Mouse (Mus musculus): ENCODE measurements around the gene Chst3. TPM values are rescaled to one million over a fixed set of nuclear protein-coding genes. Genes with fewer than 3 reads are reported as not detected.
"Not testable (repeated sequence)": the region's sequence is repeated elsewhere in the genome, so short reads cannot be mapped to it uniquely, and the experiment has no call there.

Gene Chst3
- total and polyA plus RNA-seq, 3 experiments, result 4.4 to 12.2 (median 7.5) TPM

- in situ Hi-C loops (cut with MboI; ENCODE audit: low pct_ligation_motif_present, low pct_unique_long_range_greater_than_20kb, low sequenced_read_pairs) (loop anchor here (5.0 kb wide), 1 partner anchor 35 kb away; no protein-coding TSS in a partner anchor), dilution Hi-C loops (cut with MboI; ENCODE audit: extremely low pct_ligation_motif_present, extremely low pct_unique_long_range_greater_than_20kb, low sequenced_read_pairs) (no loop called here)
- Histone ChIP-seq H3K4me1 (ENCODE audit: control insufficient read depth in 1 of 2, insufficient read depth in 2 of 2) (peaks cover 10 to 25% of the 10 kb centered on the region in 2 experiments), H3K4me2 (ENCODE audit: insufficient read depth, low read depth, poor library complexity, severe bottlenecking) (peak overlapping the region; percentile 3; the same call in 1 of the 2 replicates), H3K27me3 (replicated peaks) (no peaks in the 10 kb centered on the region), H3K9me3 (replicated peaks; ENCODE audit: low read length) (no peaks in the 10 kb centered on the region), H3K9ac (ENCODE audit: insufficient read depth, low read depth) (no peak overlapping the region), H3K79me2 (replicated peaks; ENCODE audit: control insufficient read depth, extremely low read depth, insufficient read depth, poor library complexity, severe bottlenecking) (no peaks in the 10 kb centered on the region), H3K27ac (ENCODE audit: insufficient read depth, low read depth) (peak overlapping the region; percentile 33), H3K4me3 (replicated peaks in 1 of 3; ENCODE audit: low read depth in 2 of 3, low read length in 2 of 3, poor library complexity in 1 of 3) (peak overlapping the region in 1 of 3 experiments; percentile 15), H3K36me3 (replicated peaks in 1 of 2; ENCODE audit: control insufficient read depth in 1 of 2, insufficient read depth in 1 of 2, low read length in 1 of 2) (no peaks in the 10 kb centered on the region)
- no peak for DNase-seq (ENCODE audit: extremely low read depth)
- no peak for TF ChIP-seq NELFE (IDR thresholded peaks at IDR 0.05; ENCODE audit: low read depth, low read length)
- TF ChIP-seq ELF1 (IDR thresholded peaks at IDR 0.05; ENCODE audit: low read depth, low read length), result 0 out of 2 replicates have a peak, but pooled peaks have one; percentile 15
Observed at GRCm38 (mm10) chr10:60252187-60252586, 33.1 kb upstream of the Chst3 start.

DNA sequence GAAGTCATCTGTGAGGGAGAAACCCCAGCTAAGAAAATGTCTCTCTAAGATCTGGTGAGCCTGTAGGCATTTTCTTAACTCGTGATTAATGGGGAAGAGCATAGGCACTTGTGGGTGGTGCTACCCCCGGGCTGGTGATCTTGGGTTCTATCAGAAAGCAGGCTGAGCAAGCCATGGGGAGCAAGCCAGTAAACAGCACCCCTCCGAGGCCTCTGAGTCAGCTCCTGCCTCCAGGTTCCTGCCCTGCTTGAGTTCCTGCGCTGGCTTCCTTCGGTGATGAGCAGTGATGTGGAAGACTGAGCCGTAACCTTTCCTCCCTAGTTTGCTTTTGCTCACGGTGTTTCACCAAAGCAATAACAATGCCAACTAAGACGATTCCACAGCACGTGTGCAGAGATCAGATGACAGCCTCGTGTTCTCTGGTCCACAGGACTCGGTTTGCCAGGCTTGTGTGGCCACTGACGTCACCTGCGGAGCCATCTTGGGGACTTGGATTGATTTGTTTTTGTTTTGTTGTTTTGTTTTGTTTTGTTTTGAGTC, 31.4 kb upstream of the Chst3 start:
- no peaks in the 10 kb centered on the region for H3K9me3 ChIP-seq (replicated peaks; ENCODE audit: low read length)
- no peaks in the 10 kb centered on the region for H3K27me3 ChIP-seq (replicated peaks)
- DNase-seq (ENCODE audit: extremely low read depth), result no peak
- peaks cover 18 to 41% of the 10 kb centered on the region in 2 experiments for H3K4me1 ChIP-seq (ENCODE audit: control insufficient read depth in 1 of 2, insufficient read depth in 2 of 2)
- dilution Hi-C loops (cut with MboI; ENCODE audit: extremely low pct_ligation_motif_present, extremely low pct_unique_long_range_greater_than_20kb, low sequenced_read_pairs) (no loop called here), in situ Hi-C loops (cut with MboI; ENCODE audit: low pct_ligation_motif_present, low pct_unique_long_range_greater_than_20kb, low sequenced_read_pairs) (loop anchor here (5.0 kb wide), 1 partner anchor 37 kb away; no protein-coding TSS in a partner anchor)
- H3K4me2 ChIP-seq (ENCODE audit: insufficient read depth, low read depth, poor library complexity, severe bottlenecking), result no peak overlapping the region
- no peak for TF ChIP-seq JUND (conservative IDR thresholded peaks at IDR 0.05; ENCODE audit: low read depth, low read length)
- TF ChIP-seq PAX5 (IDR thresholded peaks at IDR 0.05; ENCODE audit: low read length), result no peak
- TF ChIP-seq MXI1 (IDR thresholded peaks at IDR 0.05; ENCODE audit: low read depth, low read length), result no peak
- no peak for TF ChIP-seq BHLHE40 (IDR thresholded peaks at IDR 0.05; ENCODE audit: low read depth, low read length)
- TF ChIP-seq IRF4 (IDR thresholded peaks at IDR 0.05; ENCODE audit: low read depth, low read length), result no peak
- TF ChIP-seq ETS1 (conservative IDR thresholded peaks at IDR 0.05; ENCODE audit: low read depth, low read length), result no peak
- TF ChIP-seq CTCF (conservative IDR thresholded peaks at IDR 0.05 in 1 of 2, IDR thresholded peaks at IDR 0.05 in 1 of 2; ENCODE audit: low read depth in 2 of 2, low read length in 2 of 2), result no peak
- TF ChIP-seq POLR2A (IDR thresholded peaks at IDR 0.05; ENCODE audit: low read depth, low read length), result no peak
- no peak for TF ChIP-seq ELF1 (IDR thresholded peaks at IDR 0.05; ENCODE audit: low read depth, low read length)
- TF ChIP-seq MAFK (IDR thresholded peaks at IDR 0.05; ENCODE audit: insufficient replicate concordance, low read length), result no peak
- no peak for TF ChIP-seq MYC (IDR thresholded peaks at IDR 0.05; ENCODE audit: low read depth, low read length)
- TF ChIP-seq TBP (conservative IDR thresholded peaks at IDR 0.05; ENCODE audit: low read depth, low read length), result no peak
- no peak for TF ChIP-seq HCFC1 (IDR thresholded peaks at IDR 0.05; ENCODE audit: low read depth, low read length)
- TF ChIP-seq MAZ (IDR thresholded peaks at IDR 0.05; ENCODE audit: low read depth, low read length), result no peak
- TF ChIP-seq USF1 (IDR thresholded peaks at IDR 0.05; ENCODE audit: low read depth, low read length), result no peak
- TF ChIP-seq MAX (IDR thresholded peaks at IDR 0.05; ENCODE audit: low read length), result no peak
- no peak for TF ChIP-seq TCF12 (IDR thresholded peaks at IDR 0.05; ENCODE audit: low read depth, low read length)
- TF ChIP-seq JUN (IDR thresholded peaks at IDR 0.05; ENCODE audit: insufficient read depth, low read depth, low read length), result no peak
- TF ChIP-seq RAD21 (IDR thresholded peaks at IDR 0.05; ENCODE audit: low read depth, low read length), result no peak
- H3K79me2 ChIP-seq (replicated peaks; ENCODE audit: control insufficient read depth, extremely low read depth, insufficient read depth, poor library complexity, severe bottlenecking), result no peaks in the 10 kb centered on the region
- no peak overlapping the region for H3K9ac ChIP-seq (ENCODE audit: insufficient read depth, low read depth)
- no peak overlapping the region for H3K4me3 ChIP-seq (replicated peaks in 1 of 3; ENCODE audit: low read depth in 2 of 3, low read length in 2 of 3, poor library complexity in 1 of 3)
- no peak overlapping the region for H3K27ac ChIP-seq (ENCODE audit: insufficient read depth, low read depth)
- no peaks in the 10 kb centered on the region for H3K36me3 ChIP-seq (replicated peaks in 1 of 2; ENCODE audit: control insufficient read depth in 1 of 2, insufficient read depth in 1 of 2, low read length in 1 of 2)

DNA sequence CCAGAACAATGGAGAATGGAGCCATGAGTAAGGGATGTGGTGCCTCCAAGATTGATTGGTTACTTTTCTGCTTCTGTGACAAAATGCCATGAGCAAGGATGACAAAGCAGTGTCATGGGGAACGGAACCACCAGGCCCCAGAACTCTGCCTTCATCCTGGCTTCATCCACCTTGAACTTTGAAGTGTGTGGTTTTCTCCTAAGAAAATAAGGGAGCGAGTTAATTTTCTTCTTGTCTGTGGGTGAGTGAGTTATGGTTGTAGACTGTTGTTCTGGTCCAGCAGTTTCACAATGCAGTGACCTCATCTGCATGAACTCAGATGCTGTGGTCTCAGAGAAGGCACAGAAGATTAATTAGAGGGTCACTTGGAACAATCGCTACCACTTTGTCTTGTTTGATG, 29.3 kb upstream of the Chst3 start:
- H3K27me3 ChIP-seq (replicated peaks); H3K4me3 ChIP-seq (replicated peaks in 1 of 3; ENCODE audit: low read depth in 2 of 3, low read length in 2 of 3, poor library complexity in 1 of 3); H3K27ac ChIP-seq (ENCODE audit: insufficient read depth, low read depth); dilution Hi-C loops (cut with MboI; ENCODE audit: extremely low pct_ligation_motif_present, extremely low pct_unique_long_range_greater_than_20kb, low sequenced_read_pairs); H3K9me3 ChIP-seq (replicated peaks; ENCODE audit: low read length); DNase-seq (ENCODE audit: extremely low read depth); H3K4me2 ChIP-seq (ENCODE audit: insufficient read depth, low read depth, poor library complexity, severe bottlenecking); H3K79me2 ChIP-seq (replicated peaks; ENCODE audit: control insufficient read depth, extremely low read depth, insufficient read depth, poor library complexity, severe bottlenecking); H3K9ac ChIP-seq (ENCODE audit: insufficient read depth, low read depth); H3K36me3 ChIP-seq (replicated peaks in 1 of 2; ENCODE audit: control insufficient read depth in 1 of 2, insufficient read depth in 1 of 2, low read length in 1 of 2); in situ Hi-C loops (cut with MboI; ENCODE audit: low pct_ligation_motif_present, low pct_unique_long_range_greater_than_20kb, low sequenced_read_pairs): not testable (repeated sequence)
- H3K4me1 ChIP-seq (ENCODE audit: control insufficient read depth in 1 of 2, insufficient read depth in 2 of 2), result peaks cover 18 to 46% of the 10 kb centered on the region in 2 experiments
